Mouse (Mus musculus) NIH3T3 (cell line): ENCODE results near the gene Mrpl22.
"Not testable (repeated sequence)": the region's sequence is repeated elsewhere in the genome, so short reads cannot be mapped to it uniquely, and the experiment has no call there.

Experiments used
- DNase-seq: peaks from one replicate; pipeline ENCODE4 v3.0.0-alpha.2; 2012; ENCODE audit warnings: low read depth

Mrpl22 gene

GRCm38 (mm10) chr11:58228021-58228420 lies 56.6 kb downstream of the Mrpl22 start:
- DNase-seq: not testable (repeated sequence)
